Mouse (Mus musculus) forelimb bud, embryonic 11.5 days (tissue): ENCODE measurements at regions not wholly inside any gene's neighbourhood (a gene's known extent, or its start where the extent isn't known, plus 50 kb on each side); places are given as distances from the start of the nearest gene placed in this dataset.

Experiments
- DNase-seq: peaks from one replicate; pipeline ENCODE4 v3.0.0-alpha.2; 2012; ENCODE audit warnings: low read depth, low spot score

DNA sequence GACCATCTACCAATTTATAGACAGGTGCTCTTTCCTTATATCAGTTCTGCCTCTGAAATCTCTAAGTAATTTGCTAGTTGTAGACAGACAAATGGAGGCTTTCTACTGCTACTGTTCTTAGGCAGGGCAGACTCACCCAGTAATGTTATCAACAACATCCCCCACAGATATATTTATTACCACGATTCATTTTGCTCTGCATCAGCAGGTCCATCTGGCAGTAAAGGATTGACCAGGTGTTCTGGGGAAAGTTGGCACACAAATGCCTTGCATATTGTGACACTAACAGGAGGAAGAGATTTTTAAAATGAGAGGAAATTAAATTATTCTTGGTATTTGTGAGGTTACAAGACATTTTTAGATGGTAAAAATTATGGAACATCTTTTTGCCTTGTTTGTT lies 627.3 kb upstream of the Tmprss15 start:
- DNase-seq: no peak

DNA sequence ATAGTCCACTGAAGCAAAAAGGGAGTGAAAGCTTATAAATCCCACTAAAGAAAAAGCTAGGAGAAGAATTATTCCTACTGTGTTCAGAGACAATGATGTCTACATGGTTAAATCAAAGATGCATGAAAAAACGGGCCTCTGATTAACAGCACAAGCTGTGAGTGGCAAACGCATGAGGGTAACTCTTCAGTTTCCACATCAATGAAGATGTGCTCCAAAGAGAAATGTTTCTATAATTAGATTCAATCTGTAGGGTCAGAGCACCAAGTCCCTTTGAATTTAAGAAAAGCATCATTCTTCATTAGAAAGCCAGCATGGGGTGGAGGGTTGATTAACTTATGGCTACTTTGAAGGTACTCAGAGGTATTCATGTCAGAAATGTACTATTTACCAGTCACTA lies 601.5 kb upstream of the Tmprss15 start:
- no peak for DNase-seq

DNA sequence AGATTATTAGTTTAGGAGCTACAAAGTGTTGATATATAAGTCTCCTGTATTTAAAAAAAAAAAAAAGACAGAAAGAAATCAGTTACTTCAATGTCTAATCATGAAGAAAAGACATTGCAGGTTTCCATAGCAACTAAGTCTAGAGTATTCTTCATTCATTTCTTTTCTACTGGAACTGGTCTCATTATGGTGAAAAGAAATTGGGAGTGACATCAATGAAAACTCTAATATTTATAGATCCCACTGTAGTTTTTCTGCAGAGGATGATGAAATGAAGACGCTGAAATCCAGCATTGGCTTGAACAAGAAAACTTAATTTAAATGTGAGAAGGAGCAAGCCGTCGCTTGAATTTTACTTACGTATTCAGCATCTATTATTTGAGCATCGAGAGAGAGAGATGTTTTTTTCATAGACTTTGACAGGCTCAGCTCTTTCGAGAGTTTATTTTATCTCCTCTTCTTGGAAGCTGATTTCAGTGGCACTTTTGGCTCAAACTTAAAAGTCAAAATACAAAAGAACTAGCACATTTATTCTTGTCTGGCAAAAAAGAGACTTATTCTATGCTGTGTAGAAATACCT lies 560.4 kb upstream of the Tmprss15 start:
- DNase-seq: no peak

DNA sequence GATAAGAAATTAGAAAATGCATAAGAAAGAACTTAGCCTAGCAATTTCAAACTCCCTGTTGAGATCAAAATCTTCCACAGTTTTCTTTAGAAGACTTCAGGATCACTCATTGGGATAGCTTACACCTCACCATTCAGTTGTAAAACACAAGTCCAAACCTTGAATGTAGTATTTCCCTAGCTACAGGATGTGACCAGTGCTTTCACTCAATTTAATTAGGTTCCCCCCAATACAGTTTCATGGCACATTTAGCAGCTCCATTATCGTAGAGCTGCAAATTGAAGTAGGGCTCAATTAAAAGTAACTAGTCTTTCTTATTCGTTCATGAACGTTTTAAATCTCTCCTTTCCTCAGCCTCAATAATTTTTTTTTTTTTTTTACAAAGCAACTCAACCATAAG lies 550.0 kb upstream of the Tmprss15 start:
- no peak for DNase-seq

DNA sequence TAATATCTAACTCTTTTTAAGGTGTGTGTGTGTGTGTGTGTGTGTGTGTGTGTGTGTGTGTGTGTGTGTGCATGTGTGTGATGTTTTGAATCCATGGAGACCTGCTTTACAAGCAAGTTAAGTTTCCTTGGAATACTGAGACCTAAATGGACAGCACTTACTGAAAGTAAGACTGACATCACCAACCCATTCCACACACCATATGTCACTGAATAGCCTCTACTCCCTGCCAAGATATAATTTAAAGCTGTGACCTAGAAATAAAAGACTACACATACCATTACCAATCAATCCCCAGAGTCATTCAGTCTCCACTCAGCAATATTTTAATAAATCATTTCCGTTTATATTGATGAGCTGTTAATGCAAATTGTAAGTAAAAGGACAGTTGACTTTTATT lies 536.2 kb upstream of the Tmprss15 start:
- DNase-seq: no peak

DNA sequence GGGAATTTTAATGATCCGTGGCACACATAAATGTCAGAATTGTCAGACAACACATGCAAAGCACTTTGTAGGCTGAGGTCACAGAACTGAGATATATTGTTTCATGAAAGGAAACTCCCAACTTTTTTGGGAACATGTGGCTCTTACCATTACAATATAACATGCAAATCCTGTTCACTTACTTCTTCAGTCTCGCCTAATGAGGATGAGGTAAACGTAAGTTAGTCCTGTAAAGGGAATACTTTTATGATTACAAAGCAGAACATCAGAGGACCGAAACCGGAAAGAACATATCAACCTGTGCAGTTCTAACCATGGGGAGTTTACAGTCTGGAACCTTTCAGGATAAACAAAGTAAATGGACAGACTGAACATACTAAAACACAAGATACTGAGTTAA lies 520.1 kb upstream of the Tmprss15 start:
- peak; percentile 14 for DNase-seq

DNA sequence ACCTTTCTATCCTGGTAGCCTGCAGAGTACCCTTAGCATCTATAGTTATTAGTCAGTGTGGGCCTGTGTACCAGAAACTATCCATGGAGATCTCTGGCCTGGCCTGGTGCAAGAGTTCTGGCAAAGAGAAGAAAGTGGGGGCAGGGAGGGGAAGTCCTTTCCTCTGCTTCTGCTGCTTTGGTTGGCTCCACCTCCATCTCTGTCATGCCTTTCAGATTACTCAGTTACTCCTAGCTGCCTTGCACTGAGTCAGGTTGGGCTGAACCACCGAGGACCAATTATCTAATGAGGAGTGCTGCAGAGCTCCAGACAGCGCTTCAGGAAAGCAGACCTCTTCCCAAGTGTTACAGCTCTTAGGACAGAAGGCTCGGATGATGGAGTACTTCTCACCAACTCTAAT lies 500.0 kb upstream of the Tmprss15 start:
- no peak for DNase-seq

DNA sequence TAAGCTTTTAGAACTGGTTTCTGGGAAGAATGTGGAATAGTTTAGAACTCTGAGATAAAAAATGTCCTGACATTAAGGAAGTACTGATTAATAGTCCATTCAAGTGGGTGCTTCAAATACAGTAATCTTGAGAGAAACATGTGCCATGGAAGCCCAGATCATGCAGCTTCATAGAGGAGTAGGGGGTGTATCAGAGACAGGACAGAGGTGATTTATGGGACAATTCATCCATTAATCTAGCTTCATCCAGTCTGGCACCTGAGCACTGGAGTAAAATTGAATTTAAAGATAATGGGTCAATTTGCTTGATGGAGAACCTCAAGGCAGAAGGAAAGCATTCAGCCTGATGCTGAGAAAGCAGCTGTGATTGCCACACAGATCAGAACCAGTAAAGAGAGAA lies 494.8 kb upstream of the Tmprss15 start:
- no peak for DNase-seq

DNA sequence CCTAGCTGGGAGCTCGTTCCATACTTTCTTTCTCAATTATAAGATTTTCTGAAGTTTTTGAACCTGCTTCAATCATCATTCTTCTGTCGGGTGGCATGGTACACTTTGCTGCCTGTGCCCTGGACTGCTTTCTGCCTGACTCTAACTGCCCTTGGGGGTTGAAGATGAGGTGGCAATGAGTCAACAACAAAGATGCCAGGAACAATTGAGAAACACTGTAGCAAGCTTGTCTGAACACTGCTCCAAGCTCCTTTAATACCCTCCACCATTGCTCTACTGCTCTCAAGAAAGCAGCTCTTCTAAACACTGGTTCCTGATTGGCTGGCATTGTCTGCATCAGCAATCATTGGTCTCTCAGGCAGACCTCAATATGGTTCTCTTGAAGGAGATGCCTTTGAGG lies 480.0 kb upstream of the Tmprss15 start:
- DNase-seq: no peak

DNA sequence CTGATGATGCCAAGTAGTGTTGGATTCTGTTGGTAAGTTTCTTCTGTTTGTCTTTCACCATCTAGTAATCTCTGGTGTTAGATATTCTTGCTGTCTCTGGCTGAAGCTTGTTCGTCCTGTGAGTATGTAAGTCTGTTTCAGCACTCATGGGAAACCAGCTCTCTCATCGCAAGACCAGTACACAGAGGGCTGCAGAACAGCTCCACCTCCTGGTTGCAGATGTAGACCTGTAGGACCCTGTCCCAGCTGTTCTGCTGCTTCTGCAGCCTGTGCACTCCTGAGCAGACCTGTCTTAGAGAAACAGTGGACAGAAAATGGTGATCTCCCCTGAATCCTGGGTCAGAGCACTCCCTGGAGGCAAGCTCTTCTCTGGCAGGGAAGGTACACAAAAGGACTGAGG lies 443.5 kb upstream of the Tmprss15 start:
- DNase-seq: peak; percentile 2

DNA sequence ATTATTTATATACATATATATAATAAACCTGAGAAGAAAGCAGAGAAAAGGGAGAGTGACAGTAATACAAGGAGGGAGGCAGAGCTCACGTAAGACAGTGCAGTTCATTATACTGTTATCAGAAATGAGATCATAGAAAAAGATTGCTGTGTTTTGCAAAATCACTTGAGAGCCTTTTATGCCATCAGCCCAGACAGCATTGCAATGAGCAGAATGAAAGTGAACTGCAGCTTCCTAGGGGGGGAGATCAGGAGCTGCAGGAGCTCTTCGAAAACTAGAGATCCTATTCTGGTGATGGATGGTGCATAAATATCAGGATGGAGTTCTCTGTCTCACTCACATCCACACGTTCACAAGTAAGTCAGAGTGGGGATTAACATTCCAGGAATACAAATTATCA lies 401.6 kb upstream of the Tmprss15 start:
- no peak for DNase-seq

DNA sequence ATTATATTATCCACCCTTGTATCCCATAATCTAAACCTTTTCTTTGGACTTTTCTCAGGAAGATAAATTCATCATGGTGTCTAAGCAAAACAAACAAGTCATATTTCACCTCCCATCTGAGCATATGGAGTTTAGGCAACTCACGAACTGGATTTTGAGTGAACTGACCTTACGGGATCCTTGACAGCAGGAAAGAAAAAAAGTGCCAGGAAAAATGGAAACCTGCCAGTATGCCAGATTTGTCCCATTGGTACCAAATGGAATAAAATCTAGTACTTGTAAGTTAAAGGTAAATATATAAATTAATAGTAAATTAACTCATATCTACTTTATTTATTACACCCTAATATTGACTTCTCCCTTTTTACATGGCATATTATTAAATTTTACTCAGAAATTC lies 360.0 kb upstream of the Tmprss15 start:
- DNase-seq: no peak

DNA sequence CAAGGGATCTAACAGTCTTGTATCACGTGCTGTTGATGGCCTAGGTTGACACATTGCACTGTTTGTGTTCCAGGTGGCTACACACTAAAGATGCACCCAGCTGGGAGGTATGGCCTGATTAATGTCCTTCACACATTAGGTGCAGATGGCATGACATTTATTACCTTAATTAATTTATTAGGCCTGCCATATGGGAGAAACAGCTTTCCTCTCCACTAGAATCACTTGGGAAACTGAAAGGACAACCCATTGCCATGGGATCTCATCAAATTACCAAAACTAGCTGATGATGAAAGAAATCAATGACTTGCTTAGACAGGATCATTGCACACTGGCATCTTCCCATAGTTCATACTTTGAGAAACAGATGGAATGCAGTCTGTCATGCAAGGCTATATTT lies 358.8 kb upstream of the Tmprss15 start:
- DNase-seq: no peak

DNA sequence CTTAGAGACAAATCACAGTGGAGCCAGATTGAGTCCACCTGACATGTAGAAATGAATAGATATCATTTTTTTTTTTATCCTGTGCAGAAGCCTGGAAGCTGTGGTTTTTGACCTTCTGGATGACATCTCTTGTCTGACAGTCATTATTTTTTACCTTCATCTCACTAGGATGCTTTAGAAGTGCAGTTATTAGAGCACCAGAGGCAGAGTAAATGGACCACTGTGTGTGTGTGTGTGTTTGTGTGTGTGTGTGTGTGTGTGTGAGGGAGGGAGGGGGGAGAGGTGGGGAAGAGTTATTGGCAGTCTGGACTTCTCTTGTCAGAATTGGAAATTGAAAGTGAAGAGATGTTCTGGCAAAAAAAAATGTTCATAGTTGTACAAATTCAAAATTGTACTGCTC lies 316.5 kb upstream of the Tmprss15 start:
- no peak for DNase-seq

DNA sequence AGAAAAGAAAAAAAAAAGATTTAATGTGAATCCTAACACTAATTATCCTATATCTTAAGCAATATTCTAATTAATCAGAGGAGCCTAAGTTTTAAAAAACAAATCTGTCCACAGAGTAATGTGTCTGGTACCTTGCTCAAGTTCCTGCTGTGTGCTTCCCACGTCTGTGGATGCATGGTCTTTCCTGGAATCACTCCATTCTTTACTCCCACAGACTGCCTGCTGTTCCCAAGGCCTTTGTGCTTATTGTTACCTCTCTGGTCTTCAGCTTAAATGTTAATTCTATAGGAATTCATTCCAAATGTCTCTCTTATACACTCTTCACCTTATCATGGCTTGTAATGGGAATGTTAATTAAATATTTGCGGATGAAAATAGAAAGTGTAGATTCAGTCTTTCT lies 315.3 kb upstream of the Tmprss15 start:
- DNase-seq: no peak

DNA sequence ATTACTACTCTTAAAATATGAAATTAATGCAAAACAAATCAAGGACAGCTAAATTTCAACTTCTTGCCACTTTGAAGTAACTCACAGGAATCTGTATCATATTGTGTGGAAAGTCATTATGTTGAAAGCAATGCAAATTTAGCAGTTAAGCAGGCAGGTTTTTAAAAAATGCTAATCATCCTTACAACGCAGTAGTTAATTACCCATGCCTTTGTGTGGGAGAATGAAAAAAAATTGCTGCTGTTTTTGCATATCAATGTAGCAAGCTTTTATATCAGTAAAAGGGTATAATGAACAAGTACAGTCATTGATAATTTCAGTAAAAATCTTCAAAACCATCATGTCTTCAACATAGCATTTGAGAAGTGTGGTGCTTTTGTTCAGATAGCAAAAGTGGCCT lies 313.2 kb upstream of the Tmprss15 start:
- DNase-seq: no peak

DNA sequence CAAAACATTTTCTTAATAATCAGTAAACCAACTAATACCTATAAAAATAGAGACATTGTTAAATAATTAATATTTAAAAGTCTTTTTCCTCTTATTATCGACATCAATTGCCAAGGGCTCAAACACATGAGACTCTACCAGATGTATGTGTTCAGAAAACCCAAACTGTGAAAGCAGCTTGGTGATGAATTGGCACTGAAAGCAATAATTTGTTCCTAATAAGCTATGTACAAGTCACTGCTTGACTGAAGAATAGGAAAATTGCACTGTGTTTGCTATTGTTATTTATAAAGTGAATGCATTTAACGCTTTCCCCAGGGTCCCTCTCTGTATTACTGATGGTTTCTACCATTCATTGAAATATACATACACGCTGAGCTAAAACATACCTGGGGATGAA lies 309.2 kb upstream of the Tmprss15 start:
- DNase-seq: no peak

DNA sequence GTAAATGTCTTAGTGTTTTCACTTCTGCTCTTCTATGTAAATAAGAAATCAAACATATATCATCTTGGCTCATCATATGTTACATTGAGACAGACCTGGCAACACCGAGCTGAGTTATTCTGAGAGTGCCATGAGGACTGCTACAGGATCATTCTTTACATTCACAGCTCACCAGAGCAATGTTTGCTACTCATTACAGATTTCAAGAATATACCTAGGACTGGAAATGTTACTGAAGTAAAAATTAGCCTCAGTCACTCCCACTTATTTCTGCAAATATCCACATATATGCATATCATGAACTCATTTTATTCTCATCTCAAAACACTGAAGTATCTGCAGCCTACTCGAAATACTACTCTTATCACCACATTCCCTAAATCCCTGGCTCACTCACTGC lies 307.6 kb upstream of the Tmprss15 start:
- no peak for DNase-seq

DNA sequence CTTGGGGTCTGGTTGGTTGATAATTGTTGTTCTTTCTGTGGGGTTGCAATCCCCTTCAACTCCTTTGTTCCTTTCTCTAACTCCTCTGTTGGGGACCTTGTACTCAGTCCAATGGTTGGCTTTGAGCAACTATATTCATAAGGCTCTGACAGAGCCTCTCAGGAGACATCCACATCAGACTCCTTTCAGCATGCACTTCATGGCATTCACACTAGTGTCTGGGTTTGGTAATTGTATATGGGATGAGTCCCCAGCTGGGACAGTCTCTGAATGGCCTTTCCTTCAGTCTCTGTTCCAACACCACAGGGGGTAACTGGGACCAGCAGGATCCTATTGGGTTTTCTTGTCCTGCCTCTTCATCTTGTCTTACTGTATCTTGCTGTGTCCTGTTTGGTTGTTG lies 303.5 kb upstream of the Tmprss15 start:
- no peak for DNase-seq

DNA sequence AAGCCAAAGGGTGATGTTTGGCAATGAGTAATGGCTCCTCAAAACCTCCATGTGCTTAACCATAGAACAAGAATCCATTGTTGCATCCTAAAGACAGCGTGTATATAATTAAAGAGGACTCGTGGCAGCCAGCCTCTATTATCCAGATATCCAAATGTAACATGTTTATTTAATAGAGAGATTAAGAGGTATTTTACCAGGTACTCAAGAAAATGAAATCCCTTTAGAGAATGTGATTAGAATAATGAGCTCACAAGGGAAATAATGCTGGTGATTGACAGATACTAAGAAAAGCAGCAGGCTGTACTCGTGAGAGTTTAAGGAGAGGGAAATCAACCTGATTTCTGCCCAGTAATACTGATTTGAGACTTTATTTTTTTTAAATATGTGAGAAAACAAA lies 295.5 kb upstream of the Tmprss15 start:
- no peak for DNase-seq

DNA sequence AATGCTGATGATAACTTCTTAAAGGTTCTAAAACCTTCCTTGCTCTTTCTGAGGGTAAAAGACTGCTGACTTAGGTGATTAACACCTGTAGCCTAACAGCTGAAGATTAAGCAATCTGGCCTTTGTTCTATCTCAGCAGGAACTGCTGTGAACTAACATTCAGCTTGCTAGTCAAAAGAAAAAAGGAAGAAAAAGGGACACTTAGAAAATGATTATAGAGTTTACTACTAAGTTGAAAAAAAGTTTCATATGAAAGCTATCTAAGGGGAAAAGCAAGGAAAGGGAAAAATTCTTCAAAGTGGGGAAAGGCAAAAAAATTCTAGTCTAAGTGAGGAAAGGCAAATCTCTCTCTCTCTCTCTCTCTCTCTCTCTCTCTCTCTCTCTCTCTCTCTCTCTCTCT lies 259.2 kb upstream of the Tmprss15 start:
- no peak for DNase-seq

DNA sequence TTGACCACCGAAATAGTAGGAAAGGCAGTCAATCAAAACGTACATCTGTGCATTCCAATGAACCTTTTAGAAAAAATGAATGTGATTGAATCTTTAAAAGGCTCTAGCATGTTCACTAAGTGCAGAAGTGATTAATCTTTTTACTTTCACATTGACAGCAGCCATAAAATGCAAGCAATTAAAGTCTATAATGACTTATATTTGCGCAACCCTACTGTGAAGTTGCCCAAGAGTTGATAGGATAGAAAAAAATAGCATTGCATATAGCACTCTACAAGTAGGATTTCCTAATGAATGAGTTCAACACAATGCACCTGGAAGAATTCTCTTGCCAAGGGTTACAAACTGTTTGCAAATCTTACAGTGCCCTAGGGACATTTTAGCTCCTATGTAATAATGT lies 251.6 kb upstream of the Tmprss15 start:
- DNase-seq: peak; percentile 52

DNA sequence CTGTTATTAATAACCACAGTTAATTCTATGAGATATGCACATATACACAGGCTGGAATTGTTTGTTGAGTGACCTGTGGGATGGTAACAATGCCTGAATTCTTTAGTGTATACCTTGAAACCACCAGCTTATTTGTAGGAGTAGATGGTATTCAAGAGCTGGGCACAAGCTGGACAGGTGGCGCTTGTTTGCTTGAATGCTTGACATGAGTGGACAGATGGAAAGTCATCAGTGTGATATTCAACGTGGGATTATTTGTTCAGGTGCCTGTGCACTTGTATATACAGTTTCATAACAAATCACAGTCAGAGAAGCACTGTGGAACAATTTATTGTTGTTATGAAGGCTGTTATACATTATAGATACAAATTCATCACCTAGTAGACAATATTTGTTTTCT lies 245.5 kb upstream of the Tmprss15 start:
- DNase-seq: no peak

DNA sequence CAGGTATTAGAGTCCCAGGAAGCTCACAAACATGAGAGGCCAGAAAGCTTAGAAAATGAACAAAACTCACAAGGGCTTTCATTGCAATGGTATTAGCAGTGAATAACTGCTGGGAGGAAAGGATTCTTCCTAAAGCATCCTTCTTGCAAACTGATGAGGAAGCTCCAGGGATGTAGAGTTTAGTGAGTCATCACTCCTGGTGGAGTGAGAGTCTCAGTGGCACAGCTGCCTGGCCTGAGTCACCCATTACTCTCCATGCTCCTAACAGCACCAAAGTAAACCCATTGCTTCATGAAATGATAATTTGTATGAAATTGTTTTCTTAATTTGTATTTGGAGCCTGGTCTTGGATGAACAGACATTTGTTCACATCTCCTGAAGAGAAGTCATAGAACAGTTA lies 245.1 kb upstream of the Tmprss15 start:
- DNase-seq: no peak

DNA sequence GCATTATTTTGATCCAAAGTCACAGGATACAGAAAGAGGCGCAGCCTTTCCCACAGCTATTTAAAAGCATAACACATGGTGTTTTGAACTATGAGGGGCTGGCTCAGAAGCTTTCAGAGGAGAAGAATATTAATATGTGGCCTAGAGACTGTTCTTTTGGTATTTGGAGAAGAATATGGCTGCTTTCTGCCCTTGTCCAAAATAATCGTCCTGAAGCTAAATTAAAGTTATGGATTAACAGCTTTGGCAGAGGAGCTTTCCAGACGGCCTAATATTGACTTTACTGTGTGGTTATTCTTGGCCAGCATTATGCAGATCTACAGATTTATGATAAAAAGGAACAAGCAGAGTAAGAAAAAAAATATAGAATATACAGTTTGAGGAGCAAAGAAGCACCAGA lies 222.4 kb upstream of the Tmprss15 start:
- no peak for DNase-seq
